Mouse (Mus musculus) neural tube, embryonic 14.5 days (tissue): ENCODE data around the gene Kpnb1. TPM values are rescaled to one million over a fixed set of nuclear protein-coding genes. Genes with fewer than 3 reads are reported as not detected.
A peak's percentile ranks its signal among the peaks of the same experiment; 100 is the strongest.

ENCODE experiments used
- ATAC-seq: fragments of 200-750 bp; cut with Nextera tagmentation; 2 replicates; pipeline ENCODE4 v1.8.0; 2017; ENCODE audit warnings: low read depth, mild to moderate bottlenecking, moderate TSS enrichment, moderate library complexity
- H3K27ac ChIP-seq: fragments of 300-500 bp; sonication (generic); 2 replicates; pipeline ENCODE4 v1.5.1; 2014; ENCODE audit warnings: low read depth, mild to moderate bottlenecking, control low read depth, low read length, moderate library complexity, mixed read lengths
- H3K27me3 ChIP-seq: fragments of 300-500 bp; sonication (generic); 2 replicates; pipeline ENCODE4 v1.6.1; 2014; ENCODE audit warnings: low read length; ENCODE audit not compliant: control insufficient read depth, insufficient read depth
- H3K36me3 ChIP-seq: fragments of 300-500 bp; sonication (generic); 2 replicates; pipeline ENCODE4 v1.6.1; 2014; ENCODE audit warnings: low read length, mixed read lengths; ENCODE audit not compliant: control insufficient read depth, insufficient read depth
- H3K4me1 ChIP-seq: fragments of 300-500 bp; sonication (generic); 2 replicates; pipeline ENCODE4 v1.6.1; 2014; ENCODE audit warnings: low read length; ENCODE audit not compliant: control insufficient read depth, insufficient read depth
- H3K4me2 ChIP-seq: fragments of 300-500 bp; sonication (generic); 2 replicates; pipeline ENCODE4 v1.6.1; 2014; ENCODE audit warnings: mild to moderate bottlenecking, low read depth, low read length, control low read depth
- H3K4me3 ChIP-seq: fragments of 300-500 bp; sonication (generic); 2 replicates; pipeline ENCODE4 v1.5.1; 2014; ENCODE audit warnings: low read depth, low read length, control low read depth, mixed read lengths
- H3K9ac ChIP-seq: fragments of 300-500 bp; sonication (generic); replicated peaks from 2 replicates; pipeline ENCODE4 v1.6.1; 2014; ENCODE audit warnings: low read depth, mild to moderate bottlenecking, control low read depth, low read length, mixed read lengths
- H3K9me3 ChIP-seq: fragments of 300-500 bp; sonication (generic); 2 replicates; pipeline ENCODE4 v1.6.1; 2016; ENCODE audit warnings: low read length; ENCODE audit not compliant: control insufficient read depth
- WGBS: fragments of 180-500 bp; shearing (Covaris S2); extraction: QIAGEN DNeasy Blood & Tissue Kit; methylation state at CpG from one replicate; pipeline ENCODE4 v1.1.7; 2014; 5-methylcytosine and 5-hydroxymethylcytosine counted together
- polyA plus RNA-seq: library from polyadenylated mRNA; unstranded; fragments of >200 nt; fragmentation: Nextera tagmentation; extraction: Ambion mirVana; gene quantifications from 2 replicates; pipeline ENCODE4 v1.2.1, GENCODE M21; 2014

Kpnb1 gene
- polyA plus RNA-seq, 1 experiment from 2014 or later = 32.1 TPM

DNA sequence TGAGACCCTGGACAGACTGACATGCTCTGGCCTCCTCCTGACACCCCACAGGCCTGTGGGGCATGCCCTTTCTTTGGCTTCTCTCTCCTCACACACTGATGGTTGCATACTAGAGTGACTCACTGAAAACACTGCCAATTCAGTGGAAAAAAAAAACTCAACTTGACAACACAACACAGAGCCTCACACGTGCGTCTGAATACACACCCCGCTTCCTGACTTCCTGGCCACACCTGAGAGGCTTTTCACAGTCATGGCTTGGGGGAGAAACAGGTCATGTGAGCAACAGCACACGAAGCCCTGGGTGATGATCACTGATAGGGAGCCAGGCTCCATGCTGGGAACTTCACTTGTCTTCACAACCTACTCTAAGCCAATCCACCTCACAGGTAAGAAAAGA lies 46.9 kb downstream of the Kpnb1 start:
- Histone ChIP-seq H3K4me3 (no peak overlapping the region), H3K9me3 (no peaks in the 10 kb centered on the region), H3K27me3 (no peaks in the 10 kb centered on the region; the same call in 1 of the 2 replicates), H3K4me2 (no peak overlapping the region), H3K4me1 (peaks cover 20% of the 10 kb centered on the region), H3K27ac (no peak overlapping the region), H3K36me3 (peaks cover 35% of the 10 kb centered on the region; the same call in 1 of the 2 replicates), H3K9ac (no peak overlapping the region)
- WGBS = 86% methylated on average over 4 of the region's 4 CpGs
- no peak for ATAC-seq

GRCm38 (mm10) chr11:97139256-97139655 lies 48.4 kb downstream of the Kpnb1 start:
- Histone ChIP-seq H3K36me3 (peaks cover 21% of the 10 kb centered on the region; the same call in 1 of the 2 replicates), H3K4me2 (peak overlapping the region; percentile 64), H3K4me1 (peaks cover 20% of the 10 kb centered on the region), H3K27me3 (no peaks in the 10 kb centered on the region; the same call in 1 of the 2 replicates), H3K4me3 (peak overlapping the region; percentile 20), H3K27ac (peak overlapping the region; percentile 75), H3K9ac (peak overlapping the region; percentile 52), H3K9me3 (no peaks in the 10 kb centered on the region)
- ATAC-seq = no peak; the same call in 1 of the 2 replicates
- 17% methylated on average over 10 of the region's 15 CpGs for WGBS

GRCm38 (mm10) chr11:97138554-97139226 lies 49.0 kb downstream of the Kpnb1 start:
- Histone ChIP-seq H3K27ac (peak overlapping the region; percentile 75), H3K4me1 (peaks cover 20% of the 10 kb centered on the region), H3K4me2 (peak overlapping the region; percentile 64), H3K27me3 (no peaks in the 10 kb centered on the region; the same call in 1 of the 2 replicates), H3K9me3 (no peaks in the 10 kb centered on the region), H3K9ac (peak overlapping the region; percentile 52), H3K36me3 (peaks cover 16% of the 10 kb centered on the region; the same call in 1 of the 2 replicates), H3K4me3 (peak overlapping the region; percentile 20)
- WGBS = 10% methylated on average over 64 of the region's 69 CpGs
- peak; percentile 74 for ATAC-seq

GRCm38 (mm10) chr11:97133270-97133669 lies 54.4 kb downstream of the Kpnb1 start:
- Histone ChIP-seq H3K36me3 (peaks cover 4% of the 10 kb centered on the region; the same call in 1 of the 2 replicates), H3K4me2 (no peak overlapping the region), H3K27ac (no peak overlapping the region), H3K27me3 (no peaks in the 10 kb centered on the region; the same call in 1 of the 2 replicates), H3K4me1 (0 out of 2 replicates have a peak, but pooled peaks cover 4% of the 10 kb centered on the region), H3K9ac (no peak overlapping the region), H3K9me3 (no peaks in the 10 kb centered on the region), H3K4me3 (no peak overlapping the region)
- no peak for ATAC-seq
- 61% methylated on average over 5 of the region's 5 CpGs for WGBS

- ATAC-seq = no peak
- Histone ChIP-seq H3K4me2 (no peak overlapping the region), H3K9ac (no peak overlapping the region), H3K9me3 (no peaks in the 10 kb centered on the region), H3K4me3 (no peak overlapping the region), H3K27me3 (no peaks in the 10 kb centered on the region; the same call in 1 of the 2 replicates), H3K4me1 (no peaks in the 10 kb centered on the region), H3K27ac (no peak overlapping the region), H3K36me3 (peaks cover 4% of the 10 kb centered on the region; the same call in 1 of the 2 replicates)
- WGBS = 22% methylated on average over 6 of the region's 6 CpGs
Measured at GRCm38 (mm10) chr11:97132185-97132584, 55.5 kb downstream of the Kpnb1 start.

DNA sequence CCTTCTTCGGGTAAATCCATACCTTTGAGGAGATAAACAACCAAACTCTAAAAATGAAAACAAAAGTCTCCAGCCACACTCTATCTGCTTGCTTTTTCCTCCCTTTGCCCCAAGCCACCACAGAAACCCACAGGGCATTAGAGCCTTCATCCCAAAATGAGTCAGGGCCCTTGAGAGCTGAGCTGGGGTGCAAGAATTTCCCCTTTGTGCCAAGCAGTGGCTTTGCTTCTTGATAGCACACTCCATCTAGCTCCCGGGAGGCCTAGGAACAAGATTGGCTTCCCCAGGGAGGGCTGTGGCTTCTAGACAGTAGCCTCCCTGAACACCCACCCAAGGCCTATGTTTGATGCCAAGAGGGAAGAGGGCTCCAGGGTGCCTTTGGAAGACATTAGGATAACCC lies 56.0 kb downstream of the Kpnb1 start:
- Histone ChIP-seq H3K36me3 (peaks cover 2% of the 10 kb centered on the region; the same call in 1 of the 2 replicates), H3K27me3 (no peaks in the 10 kb centered on the region; the same call in 1 of the 2 replicates), H3K9ac (no peak overlapping the region), H3K27ac (no peak overlapping the region), H3K4me2 (no peak overlapping the region), H3K9me3 (no peaks in the 10 kb centered on the region), H3K4me1 (no peaks in the 10 kb centered on the region), H3K4me3 (no peak overlapping the region)
- 91% methylated on average over 2 of the region's 2 CpGs for WGBS
- ATAC-seq = no peak

GRCm38 (mm10) chr11:97130318-97130717 lies 57.4 kb downstream of the Kpnb1 start:
- H3K9me3 ChIP-seq = no peaks in the 10 kb centered on the region
- no peak for ATAC-seq
- H3K4me2 ChIP-seq = no peak overlapping the region
- no peak overlapping the region for H3K4me3 ChIP-seq
- no peaks in the 10 kb centered on the region for H3K4me1 ChIP-seq
- no peak overlapping the region for H3K27ac ChIP-seq
- H3K27me3 ChIP-seq = no peaks in the 10 kb centered on the region
- H3K9ac ChIP-seq = no peak overlapping the region
- WGBS = 81% methylated on average over 7 of the region's 7 CpGs
- no peaks in the 10 kb centered on the region for H3K36me3 ChIP-seq

GRCm38 (mm10) chr11:97128956-97129355 lies 58.7 kb downstream of the Kpnb1 start:
- ATAC-seq = no peak
- H3K4me3 ChIP-seq = no peak overlapping the region
- H3K4me1 ChIP-seq = no peaks in the 10 kb centered on the region
- H3K9me3 ChIP-seq = no peaks in the 10 kb centered on the region
- 64% methylated on average over 3 of the region's 3 CpGs for WGBS
- H3K27me3 ChIP-seq = no peaks in the 10 kb centered on the region
- no peak overlapping the region for H3K9ac ChIP-seq
- H3K36me3 ChIP-seq = no peaks in the 10 kb centered on the region
- H3K4me2 ChIP-seq = no peak overlapping the region
- no peak overlapping the region for H3K27ac ChIP-seq

- Histone ChIP-seq H3K27me3 (no peaks in the 10 kb centered on the region), H3K9ac (no peak overlapping the region), H3K4me1 (no peaks in the 10 kb centered on the region), H3K36me3 (no peaks in the 10 kb centered on the region), H3K4me2 (peak overlapping the region; percentile 75), H3K27ac (no peak overlapping the region), H3K4me3 (peak overlapping the region; percentile 36), H3K9me3 (no peaks in the 10 kb centered on the region)
- ATAC-seq = no peak
- 18% methylated on average over 19 of the region's 19 CpGs for WGBS
Measured at GRCm38 (mm10) chr11:97127470-97128223, 60.0 kb downstream of the Kpnb1 start.
